Mouse (Mus musculus) spleen, adult 18-20 months (tissue): Measurements from ENCODE around the gene Eif3m.
"Not testable (repeated sequence)": the region's sequence is repeated elsewhere in the genome, so short reads cannot be mapped to it uniquely, and the experiment has no call there.

Experiments
- DNase-seq, 2 experiments: peaks; one replicate each; pipeline ENCODE4 v3.0.0; 2022; ENCODE audit warnings: mixed read lengths in 2 of 2

The Eif3m gene

DNA sequence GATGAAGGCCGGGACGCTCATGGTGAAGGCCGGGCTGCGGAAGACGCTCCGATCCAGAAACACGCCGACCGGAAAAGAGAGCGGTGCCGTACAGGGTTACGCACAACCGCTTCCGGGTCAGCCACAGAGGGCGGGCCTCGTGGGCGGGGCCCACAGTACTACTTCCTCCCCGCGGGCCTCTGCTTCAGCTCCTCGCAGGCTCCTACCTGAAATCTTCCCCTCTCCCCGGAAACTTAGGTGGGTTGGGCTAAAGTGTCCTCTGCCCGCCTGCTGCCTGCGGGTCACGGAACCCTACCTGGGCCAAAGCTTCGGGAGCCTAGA lies at the start of gene Eif3m:
Gene Eif3m (minus strand): TSS at position 114 of the 321 bp plus-strand sequence.
- DNase-seq: peak; percentile 89 to 96

DNA sequence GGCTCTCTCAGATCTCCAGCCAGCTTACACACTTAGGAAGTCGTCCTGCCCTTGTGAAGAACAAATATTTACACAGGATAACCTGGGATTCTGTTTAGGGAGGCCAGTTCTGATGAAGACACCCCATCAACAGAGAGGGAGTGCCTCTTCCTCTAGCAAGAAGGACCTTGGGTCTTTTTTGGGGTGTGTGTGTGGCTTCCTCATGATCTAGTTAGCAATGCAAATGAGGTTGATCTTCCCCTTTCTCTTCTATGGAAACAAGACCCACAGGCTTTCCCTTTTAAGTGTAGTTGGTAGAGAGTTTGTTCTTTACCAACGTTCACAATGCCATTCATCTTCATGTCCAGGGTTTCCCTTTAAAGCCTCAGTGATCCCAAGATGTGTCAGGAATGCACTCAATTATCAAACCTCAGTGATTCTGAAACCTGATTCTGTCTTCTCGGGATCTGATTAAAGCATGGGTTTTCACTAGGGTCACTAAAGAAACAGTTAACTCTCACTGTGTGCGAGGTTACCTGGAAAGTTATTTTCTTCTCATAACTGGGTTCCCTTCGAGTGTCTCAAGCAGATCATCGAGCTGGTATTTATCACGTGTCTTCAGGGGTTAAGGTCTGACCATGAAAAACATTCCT lies 46.0 kb upstream of the Eif3m start:
- DNase-seq: no peak

GRCm38 (mm10) chr2:105058577-105059116 lies 41.8 kb upstream of the Eif3m start:
- DNase-seq: no peak

DNA sequence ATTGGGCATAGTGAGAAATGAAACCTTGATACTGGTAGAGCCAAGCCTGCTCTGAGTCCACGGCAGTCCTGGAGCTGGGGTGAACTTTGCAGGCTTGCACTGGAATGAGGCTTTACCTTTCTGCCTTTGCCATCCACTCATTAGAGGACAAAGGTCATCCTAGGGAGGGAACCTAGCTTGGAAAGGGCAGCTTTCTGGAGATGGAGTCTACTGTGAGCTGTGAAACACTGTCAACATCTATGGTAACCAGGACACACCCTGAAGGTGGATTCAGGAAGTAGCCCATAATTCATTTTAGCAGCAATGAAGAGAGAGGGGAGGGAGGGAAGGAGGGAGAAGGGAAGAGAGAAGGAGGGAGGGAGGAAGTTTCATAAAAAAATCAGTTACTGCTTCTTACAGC lies 38.6 kb upstream of the Eif3m start:
- no peak for DNase-seq

DNA sequence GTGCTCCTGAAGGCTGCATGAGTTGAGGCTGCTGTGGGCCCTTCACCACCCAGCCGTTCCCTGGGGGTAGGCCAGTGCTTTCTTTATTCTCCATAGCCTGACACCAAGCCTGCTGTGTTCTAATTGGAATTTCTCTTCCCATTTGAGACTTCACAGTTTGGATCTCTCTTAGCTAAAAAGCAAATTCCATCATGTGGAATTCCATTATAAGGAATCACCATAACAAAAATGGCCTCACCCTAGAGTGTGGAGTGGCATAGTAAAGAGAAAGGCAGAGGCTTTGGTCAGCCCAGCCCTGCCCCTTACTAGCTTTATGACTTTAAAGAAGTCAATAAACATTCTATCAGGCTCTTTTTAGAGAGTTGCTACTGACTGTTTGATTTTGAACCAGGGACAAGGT lies 31.4 kb upstream of the Eif3m start:
- DNase-seq: no peak

- DNase-seq: no peak
Measured at GRCm38 (mm10) chr2:105043152-105043551, 26.3 kb upstream of the Eif3m start.

- DNase-seq: no peak
Measured at GRCm38 (mm10) chr2:105040859-105041258, 24.0 kb upstream of the Eif3m start.

- DNase-seq: no peak
Measured at GRCm38 (mm10) chr2:105038879-105039278, 22.0 kb upstream of the Eif3m start.

- DNase-seq: no peak
Measured at GRCm38 (mm10) chr2:105037956-105038569, 21.2 kb upstream of the Eif3m start.

DNA sequence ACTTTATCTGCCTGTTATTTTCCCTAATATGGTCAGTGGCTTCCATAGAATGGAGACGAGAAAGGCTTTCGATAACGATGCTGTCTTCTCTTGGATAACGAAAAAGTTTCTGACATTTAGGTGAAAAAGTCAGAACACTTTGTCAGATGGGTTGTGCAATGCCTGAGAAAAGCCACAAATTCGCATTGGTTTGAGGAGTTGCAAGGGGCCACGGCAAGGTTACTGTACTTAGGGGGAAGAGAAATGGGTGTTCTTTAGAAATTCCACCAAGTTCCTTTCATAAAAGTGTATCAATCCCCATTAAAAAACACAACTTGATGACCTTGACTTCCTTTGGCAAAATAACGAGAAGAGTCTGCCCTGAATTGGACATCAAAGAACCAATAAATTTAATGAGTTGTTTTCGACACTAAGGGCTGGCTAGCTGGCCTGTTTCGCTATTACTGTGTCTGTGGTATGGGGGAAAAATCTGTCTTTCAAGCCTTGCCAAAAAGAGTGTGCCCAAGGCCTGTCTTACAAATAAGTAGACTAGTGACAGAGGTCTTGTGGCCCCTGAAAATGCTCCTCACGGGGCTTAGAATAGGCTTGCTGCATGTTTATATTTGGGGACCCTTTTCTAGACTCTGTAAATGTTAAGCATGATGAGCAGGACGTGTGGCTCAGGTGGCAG lies 19.7 kb upstream of the Eif3m start:
- no peak for DNase-seq

DNA sequence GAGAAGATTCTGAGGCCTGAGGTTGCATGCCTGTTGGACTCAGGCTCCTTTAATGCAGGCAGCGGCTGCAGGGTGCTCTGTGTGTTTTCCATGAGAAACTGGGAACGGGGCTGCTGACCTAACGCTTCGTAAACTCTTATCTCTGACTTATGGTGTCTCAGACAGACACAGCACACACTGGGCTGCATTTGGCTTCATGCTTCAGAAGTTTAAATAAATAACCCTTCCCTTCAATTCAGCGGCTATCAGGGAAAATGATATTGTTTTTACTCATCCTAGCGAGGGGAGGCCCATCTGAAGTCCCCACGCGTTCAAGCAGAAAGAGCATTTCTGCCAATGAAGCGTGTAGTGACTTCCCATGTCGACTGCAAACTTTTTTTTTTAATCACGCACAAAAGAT lies 19.1 kb upstream of the Eif3m start:
- no peak for DNase-seq

GRCm38 (mm10) chr2:105034084-105034483 lies 17.2 kb upstream of the Eif3m start:
- DNase-seq: no peak

- no peak for DNase-seq
Measured at GRCm38 (mm10) chr2:105030505-105030904, 13.6 kb upstream of the Eif3m start.

GRCm38 (mm10) chr2:105028806-105029205 lies 11.9 kb upstream of the Eif3m start:
- DNase-seq: no peak

GRCm38 (mm10) chr2:105026950-105027695 lies 10.2 kb upstream of the Eif3m start:
- DNase-seq: no peak

DNA sequence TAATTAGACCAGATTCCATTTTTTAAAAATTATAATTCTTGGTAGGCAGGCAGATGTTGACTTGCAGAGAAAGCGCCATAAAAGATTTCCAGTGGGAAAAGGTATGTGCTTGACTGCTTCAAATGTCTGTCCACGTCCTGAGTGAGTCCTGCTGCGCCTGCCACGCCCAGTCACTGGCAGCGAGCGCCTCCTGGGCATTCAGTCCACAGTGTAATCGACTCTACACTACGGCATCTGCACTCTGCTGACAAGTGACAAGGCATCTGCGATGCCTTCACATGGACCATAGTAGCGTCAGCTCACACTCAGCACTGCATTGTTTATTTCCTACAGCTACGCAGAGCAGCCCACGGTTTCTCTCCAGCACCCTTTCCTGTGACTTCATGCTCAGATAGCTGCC lies 8.7 kb upstream of the Eif3m start:
- not testable (repeated sequence) for DNase-seq

GRCm38 (mm10) chr2:105023815-105024214 lies 6.9 kb upstream of the Eif3m start:
- DNase-seq: no peak

GRCm38 (mm10) chr2:105023031-105023615 lies 6.2 kb upstream of the Eif3m start:
- no peak for DNase-seq

DNA sequence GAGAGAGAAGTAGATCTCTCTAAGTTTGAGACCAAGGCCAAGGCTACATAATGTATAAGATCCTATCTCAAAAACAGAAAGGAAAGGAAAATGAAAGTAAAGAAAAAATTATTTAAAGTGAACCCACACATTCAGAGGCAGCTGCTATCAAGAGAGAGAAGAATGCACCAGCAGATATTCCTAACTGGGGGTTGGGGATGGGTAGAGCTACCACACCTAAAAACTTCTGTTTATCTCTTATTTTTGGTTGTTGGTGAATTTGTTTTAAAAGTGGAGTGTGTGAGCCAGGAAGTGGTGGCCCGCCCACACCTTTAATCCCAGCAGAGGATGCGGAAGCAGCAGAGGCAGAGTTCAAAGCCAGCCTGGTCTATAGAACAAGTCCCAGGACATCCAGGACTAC lies 5.0 kb upstream of the Eif3m start:
- no peak for DNase-seq

DNA sequence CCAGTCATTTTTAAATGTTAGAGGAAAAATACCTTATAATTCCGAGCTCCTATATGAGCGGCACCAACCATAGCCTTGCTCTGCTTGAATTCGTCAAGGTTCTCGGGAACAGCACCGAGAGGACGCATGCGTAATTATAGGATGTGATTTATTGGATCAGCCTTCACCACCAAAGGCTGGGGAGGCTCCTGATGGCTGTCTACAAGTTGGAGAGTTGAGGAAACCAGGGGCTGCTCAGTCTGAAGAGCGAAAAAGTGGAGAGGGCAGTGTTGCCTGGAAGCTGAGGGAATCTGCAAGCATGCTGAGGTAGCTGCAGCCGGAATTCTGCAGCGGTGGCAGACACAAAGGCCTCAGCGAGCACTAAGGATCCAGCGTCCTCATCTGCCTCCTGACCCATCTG lies 4.4 kb upstream of the Eif3m start:
- no peak for DNase-seq

GRCm38 (mm10) chr2:105019457-105019856 lies 2.6 kb upstream of the Eif3m start:
- DNase-seq: no peak

- DNase-seq: no peak
Measured at GRCm38 (mm10) chr2:105017802-105018201, 922 bp upstream of the Eif3m start.
